In the genomic region with DNA sequence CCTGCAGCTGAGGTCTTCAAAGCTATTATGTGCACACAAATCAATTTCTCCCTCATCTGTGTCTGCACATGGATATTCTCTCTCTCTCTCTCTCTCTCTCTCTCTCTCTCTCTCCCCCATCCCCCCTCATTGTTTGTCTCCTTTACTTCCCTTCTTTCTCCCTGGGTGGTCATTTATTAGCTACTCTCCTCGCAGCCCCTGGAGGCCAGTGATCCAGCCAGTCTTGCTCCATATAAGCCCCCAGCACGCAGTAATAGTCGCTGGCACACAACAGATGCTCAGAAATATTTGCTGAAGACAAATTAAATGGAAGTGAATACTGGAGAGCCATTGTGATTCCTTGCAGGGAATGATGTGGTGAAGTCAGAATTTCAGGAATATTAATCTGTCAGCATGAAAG, we compare ENCODE assay signal across 9 mouse cellular contexts. TPM values are rescaled to one million over a fixed set of nuclear protein-coding genes. Genes with fewer than 3 reads are reported as not detected.
DNase-seq lines count a peak whose midpoint lies in the region; ATAC-seq lines count a peak whose summit lies in the region.
"Had no signal": no experiment of that assay in that cellular context is flagged by ENCODE, and none has a peak within 500 bp of the region (broad histone marks: within the 10 kb centered on the region; RNA-seq: fewer than 3 reads in every experiment).

No protein-coding gene starts in this region.

- H3K4me2 ChIP-seq in heart, embryonic 13.5 days: no peak overlapping the region
- no peak overlapping the region for H3K4me2 ChIP-seq in lung, embryonic 16.5 days (ENCODE audit: low read depth, low read length)
- H3K4me2 ChIP-seq in midbrain, embryonic 15.5 days: peak overlapping the region; percentile 2; the same call in 1 of the 2 replicates

- no peak for ATAC-seq in heart, embryonic 13.5 days (ENCODE audit: extremely low read depth, insufficient number of reproducible peaks, low FRiP score, low TSS enrichment)
- peak; percentile 23; the same call in 1 of the 2 replicates for ATAC-seq in lung, embryonic 16.5 days (ENCODE audit: low read depth)
- ATAC-seq in midbrain, embryonic 15.5 days (replicated peaks): no peak

- H3K36me3 ChIP-seq in heart, embryonic 13.5 days: no peaks in the 10 kb centered on the region
- no peaks in the 10 kb centered on the region for H3K36me3 ChIP-seq in lung, embryonic 16.5 days (ENCODE audit: control insufficient read depth, insufficient read depth, low read length)
- no peaks in the 10 kb centered on the region for H3K36me3 ChIP-seq in midbrain, embryonic 15.5 days (replicated peaks)
- no peaks in the 10 kb centered on the region for H3K36me3 ChIP-seq in embryonic facial prominence, embryonic 10.5 days (replicated peaks)

- H3K27ac ChIP-seq in heart, embryonic 13.5 days (replicated peaks): no peak overlapping the region
- H3K27ac ChIP-seq in lung, embryonic 16.5 days (ENCODE audit: low read length): no peak overlapping the region
- H3K27ac ChIP-seq in midbrain, embryonic 15.5 days: no peak overlapping the region; the same call in 1 of the 2 replicates
- no peak overlapping the region for H3K27ac ChIP-seq in embryonic facial prominence, embryonic 10.5 days (replicated peaks)

- no peak for DNase-seq in heart, postnatal 4 days
- no peak for DNase-seq in lung, postnatal 4 days
- DNase-seq in embryonic facial prominence, embryonic 10.5 days (ENCODE audit: low spot score): no peak
- DNase-seq in MN1 (ENCODE audit: low spot score): no peak
- DNase-seq: cerebellum, postnatal 25 days; lung, postnatal 14 days had no signal

- H3K9me3 ChIP-seq in heart, embryonic 13.5 days: no peaks in the 10 kb centered on the region
- H3K9me3 ChIP-seq in lung, embryonic 16.5 days (ENCODE audit: control insufficient read depth, low read length): no peaks in the 10 kb centered on the region
- no peaks in the 10 kb centered on the region for H3K9me3 ChIP-seq in midbrain, embryonic 15.5 days
- no peaks in the 10 kb centered on the region for H3K9me3 ChIP-seq in embryonic facial prominence, embryonic 10.5 days

- H3K4me1 ChIP-seq in heart, embryonic 13.5 days: peaks cover 52% of the 10 kb centered on the region
- peaks cover 33% of the 10 kb centered on the region for H3K4me1 ChIP-seq in lung, embryonic 16.5 days (replicated peaks; ENCODE audit: control insufficient read depth, insufficient read depth, low read length)
- peaks cover 37% of the 10 kb centered on the region for H3K4me1 ChIP-seq in midbrain, embryonic 15.5 days
- H3K4me1 ChIP-seq in embryonic facial prominence, embryonic 10.5 days: peaks cover 63% of the 10 kb centered on the region

- no peak overlapping the region for H3K4me3 ChIP-seq in heart, embryonic 13.5 days
- no peak overlapping the region for H3K4me3 ChIP-seq in lung, embryonic 16.5 days (ENCODE audit: low read length)
- no peak overlapping the region for H3K4me3 ChIP-seq in midbrain, embryonic 15.5 days
- H3K4me3 ChIP-seq in embryonic facial prominence, embryonic 10.5 days: no peak overlapping the region

- 51% methylated on average over 3 of the region's 3 CpGs for WGBS in heart, embryonic 13.5 days
- 33% methylated on average over 3 of the region's 3 CpGs for WGBS in lung, embryonic 16.5 days
- 11% methylated on average over 3 of the region's 3 CpGs for WGBS in midbrain, embryonic 15.5 days
- 24% methylated on average over 3 of the region's 3 CpGs for WGBS in embryonic facial prominence, embryonic 10.5 days

- peaks cover 25% of the 10 kb centered on the region for H3K27me3 ChIP-seq in heart, embryonic 13.5 days (replicated peaks)
- H3K27me3 ChIP-seq in lung, embryonic 16.5 days (ENCODE audit: control insufficient read depth, insufficient read depth, low read depth, low read length): peaks cover 13% of the 10 kb centered on the region
- 0 out of 2 replicates have a peak, but pooled peaks cover 4% of the 10 kb centered on the region for H3K27me3 ChIP-seq in midbrain, embryonic 15.5 days (replicated peaks)
- peaks cover 68% of the 10 kb centered on the region for H3K27me3 ChIP-seq in embryonic facial prominence, embryonic 10.5 days (replicated peaks; ENCODE audit: low read depth, poor library complexity, severe bottlenecking)

- H3K9ac ChIP-seq in heart, embryonic 13.5 days: peak overlapping the region; percentile 37; the same call in 1 of the 2 replicates
- H3K9ac ChIP-seq in lung, embryonic 16.5 days (ENCODE audit: low read length): peak overlapping the region; percentile 4; the same call in 1 of the 2 replicates
- no peak overlapping the region for H3K9ac ChIP-seq in midbrain, embryonic 15.5 days

RNA-seq across cellular contexts. Expression of a gene that starts 2.2 kb away (rescaled TPM):
- 8.3 and 10.0 TPM in 2 replicates for polyA plus RNA-seq in heart, embryonic 13.5 days (2015; fragmentation: Nextera tagmentation; extraction: Ambion mirVana)
- 10 to 100 TPM; 21.7 to 24.1 TPM for total RNA-seq in heart, postnatal 4 days (2021)
- 6.4 and 7.3 TPM in 2 replicates for polyA plus RNA-seq in lung, embryonic 16.5 days (2015; fragmentation: Nextera tagmentation; extraction: Ambion mirVana)
- polyA plus RNA-seq in midbrain, embryonic 15.5 days (2015; fragmentation: Nextera tagmentation; extraction: Ambion mirVana): 6.4 and 8.5 TPM in 2 replicates
- polyA plus RNA-seq in embryonic facial prominence, embryonic 10.5 days (2016; fragmentation: Nextera tagmentation; extraction: Ambion mirVana): 4.2 and 5.7 TPM in 2 replicates
